Mouse (Mus musculus) ES-E14 (cell line): ENCODE measurements around the gene Aco2.

ENCODE experiments used
- CHD2 ChIP-seq: IDR thresholded peaks from 2 replicates; pipeline ENCODE4 v1.6.1; 2014; ENCODE audit warnings: mild to moderate bottlenecking, low read depth, low read length, inconsistent platforms
- HCFC1 ChIP-seq: IDR thresholded peaks from 2 replicates; pipeline ENCODE4 v1.6.1; 2012; ENCODE audit warnings: low read length, inconsistent platforms, borderline replicate concordance; ENCODE audit not compliant: insufficient read depth
- MAFK ChIP-seq: IDR thresholded peaks from 2 replicates; pipeline ENCODE4 v1.6.1; 2014; ENCODE audit warnings: mild to moderate bottlenecking, low read depth, low read length, inconsistent platforms; ENCODE audit not compliant: insufficient read depth

- no peak for TF ChIP-seq MAFK
- TF ChIP-seq HCFC1, result no peak
- no peak for TF ChIP-seq CHD2
These were observed 24.9 kb upstream of the Aco2 start for GRCm38 (mm10) chr15:81847161-81847560.
